Mouse (Mus musculus) heart, adult 2 months (tissue): Measurements from ENCODE around the gene Ccdc9b. TPM values are rescaled to one million over a fixed set of nuclear protein-coding genes. Genes with fewer than 3 reads are reported as not detected.

Experiments used
- DNase-seq, 2 experiments: peaks; one replicate each; pipeline ENCODE4 v3.0.0; 2021
- H3K27ac ChIP-seq: fragments of 200-600 bp; 2 replicates; pipeline ENCODE4 v1.8.1; 2022
- H3K27me3 ChIP-seq: fragments of 200-500 bp; 2 replicates; pipeline ENCODE4 v1.6.1; 2012; ENCODE audit warnings: mild to moderate bottlenecking, low read length, inconsistent platforms, mixed read lengths; ENCODE audit not compliant: control insufficient read depth, insufficient read depth
- H3K36me3 ChIP-seq: fragments of 200-500 bp; 2 replicates; pipeline ENCODE4 v1.6.1; 2012; ENCODE audit warnings: low read length, inconsistent platforms; ENCODE audit not compliant: control insufficient read depth, insufficient read depth
- H3K4me1 ChIP-seq: fragments of 200-500 bp; 2 replicates; pipeline ENCODE4 v1.6.1; 2011; ENCODE audit warnings: low read length; ENCODE audit not compliant: control insufficient read depth, insufficient read depth
- H3K4me3 ChIP-seq: fragments of 200-600 bp; 2 replicates; pipeline ENCODE4 v1.8.1; 2022
- H3K79me2 ChIP-seq: fragments of 200-500 bp; replicated peaks from 2 replicates; pipeline ENCODE4 v1.6.1; 2012; ENCODE audit warnings: mild to moderate bottlenecking, inconsistent platforms, low read length, moderate library complexity, mixed read lengths; ENCODE audit not compliant: control insufficient read depth, insufficient read depth
- H3K9ac ChIP-seq: fragments of 200-500 bp; 2 replicates; pipeline ENCODE4 v1.6.1; 2012; ENCODE audit warnings: low read depth, mild to moderate bottlenecking, control low read depth, inconsistent platforms, low read length, mixed read lengths
- CTCF ChIP-seq: fragments of 200-600 bp; IDR thresholded peaks from 2 replicates; pipeline ENCODE4 v1.8.1; 2022; ENCODE audit warnings: antibody characterized with exemption, mild to moderate bottlenecking, moderate library complexity
- EP300 ChIP-seq: fragments of 200-500 bp; IDR thresholded peaks from 2 replicates; pipeline ENCODE4 v1.6.1; 2011; ENCODE audit warnings: low read depth, low read length, control low read depth; ENCODE audit not compliant: insufficient read depth
- POLR2A ChIP-seq: fragments of 200-500 bp; IDR thresholded peaks from 2 replicates; pipeline ENCODE4 v1.6.1; 2011; ENCODE audit warnings: mild to moderate bottlenecking, low read depth, low read length, control low read depth; ENCODE audit not compliant: insufficient read depth
- WGBS: fragments of 180-500 bp; shearing (Covaris S2); methylation state at CpG from one replicate; pipeline ENCODE4 v1.1.7; 2018; 5-methylcytosine and 5-hydroxymethylcytosine counted together
- intact Hi-C: fragments of 180-260 bp; cut with DNase I; formaldehyde crosslinking; loops from one replicate; pipeline ENCODE4 v1.15.1; 2025
- polyA plus RNA-seq: library from polyadenylated mRNA; depleted of rRNA; stranded (reverse); fragments of >200 nt; gene quantifications from 2 replicates; pipeline ENCODE4 v1.2.3, GENCODE M21; 2012
- total RNA-seq, 2 experiments: library from RNA; stranded (reverse); gene quantifications; 2 replicates each; pipeline ENCODE4 v1.2.3; 2021

Gene Ccdc9b
- total and polyA plus RNA-seq, 3 experiments = 15.1 to 26.4 (median 24.3) TPM

DNA sequence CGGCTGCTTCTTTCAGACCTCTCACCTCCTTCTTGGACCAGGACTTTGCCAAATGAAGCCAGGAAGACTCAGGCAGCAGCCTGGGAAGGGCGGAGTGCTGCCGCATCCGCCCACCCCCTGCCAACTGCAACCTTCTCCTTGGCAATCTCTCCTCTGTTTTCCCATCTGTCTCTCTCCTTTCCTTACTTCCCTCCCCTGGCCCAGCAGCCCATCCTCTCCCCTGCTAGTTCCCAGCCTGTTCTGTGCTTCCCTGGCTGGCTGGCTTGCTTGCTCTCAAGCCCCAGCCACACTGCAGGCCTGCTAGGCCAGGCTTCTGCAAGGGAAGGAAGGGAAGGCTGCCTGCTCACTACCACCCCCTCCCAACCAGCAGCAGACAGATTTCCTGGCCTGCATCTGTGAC is 13.4 kb upstream of the Ccdc9b start:
- 49% methylated on average over 4 of the region's 4 CpGs for WGBS
- H3K36me3 ChIP-seq = no peaks in the 10 kb centered on the region
- H3K79me2 ChIP-seq = no peaks in the 10 kb centered on the region
- no peak overlapping the region for H3K9ac ChIP-seq
- H3K27me3 ChIP-seq = no peaks in the 10 kb centered on the region
- intact Hi-C loops = no loop called here
- peak overlapping the region; percentile 38 for H3K27ac ChIP-seq
- no peak for TF ChIP-seq EP300
- TF ChIP-seq CTCF = no peak
- no peak for TF ChIP-seq POLR2A
- DNase-seq = no peak
- H3K4me3 ChIP-seq = no peak overlapping the region
- peaks cover 2% of the 10 kb centered on the region; the same call in 1 of the 2 replicates for H3K4me1 ChIP-seq

DNA sequence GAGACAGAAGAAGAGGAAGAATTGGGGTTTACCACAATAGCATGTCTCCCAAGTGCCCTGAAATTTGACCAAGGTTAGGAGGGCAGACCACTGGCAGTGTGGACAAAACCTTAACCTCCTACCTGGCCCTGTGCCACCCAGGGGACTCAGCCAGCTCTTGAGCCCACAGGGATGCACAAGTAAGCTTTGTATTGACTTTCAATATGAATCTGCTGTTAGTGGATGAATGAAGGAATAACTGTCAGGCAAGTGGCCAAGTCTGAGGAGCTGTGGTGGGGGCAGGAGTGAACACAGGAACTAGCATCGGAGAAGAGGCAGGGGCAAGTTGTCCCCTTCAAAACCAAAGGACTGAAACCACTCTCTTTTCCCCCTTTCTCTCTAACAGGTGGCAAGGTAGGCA is 12.9 kb upstream of the Ccdc9b start:
- intact Hi-C loops = no loop called here
- Histone ChIP-seq H3K9ac (no peak overlapping the region), H3K4me1 (peaks cover 2% of the 10 kb centered on the region; the same call in 1 of the 2 replicates), H3K4me3 (no peak overlapping the region), H3K79me2 (no peaks in the 10 kb centered on the region), H3K36me3 (no peaks in the 10 kb centered on the region), H3K27me3 (no peaks in the 10 kb centered on the region), H3K27ac (no peak overlapping the region)
- TF ChIP-seq EP300 (no peak), CTCF (no peak), POLR2A (no peak)
- 24% methylated on average over 1 of the region's 1 CpGs for WGBS
- no peak for DNase-seq

DNA sequence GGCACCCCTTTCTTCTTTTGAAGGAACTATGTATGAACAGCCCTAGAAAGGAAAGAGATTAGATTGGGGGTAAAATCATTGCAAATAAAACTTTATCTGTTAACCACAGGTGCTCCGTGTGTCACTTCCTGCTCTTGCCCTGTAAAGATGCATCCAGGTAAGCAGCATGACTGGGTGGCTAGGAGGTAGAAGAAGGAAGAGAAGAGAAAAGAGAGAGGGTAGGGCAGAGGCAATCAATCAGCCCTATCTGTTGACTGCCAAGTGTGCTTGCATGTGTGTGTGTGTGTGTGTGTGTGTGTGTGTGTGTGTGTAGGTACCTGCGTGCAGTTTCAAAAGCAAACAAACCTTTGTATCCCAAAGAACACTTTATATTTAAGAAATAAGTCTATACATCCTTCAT is 12.1 kb upstream of the Ccdc9b start:
- TF ChIP-seq EP300 = no peak
- no peak for TF ChIP-seq POLR2A
- no peak for TF ChIP-seq CTCF
- H3K9ac ChIP-seq = no peak overlapping the region
- H3K4me1 ChIP-seq = peaks cover 2% of the 10 kb centered on the region; the same call in 1 of the 2 replicates
- H3K79me2 ChIP-seq = no peaks in the 10 kb centered on the region
- no peaks in the 10 kb centered on the region for H3K27me3 ChIP-seq
- no peak for DNase-seq
- no peaks in the 10 kb centered on the region for H3K36me3 ChIP-seq
- H3K27ac ChIP-seq = no peak overlapping the region
- intact Hi-C loops = no loop called here
- H3K4me3 ChIP-seq = no peak overlapping the region
- WGBS = 81% methylated on average over 2 of the region's 2 CpGs

DNA sequence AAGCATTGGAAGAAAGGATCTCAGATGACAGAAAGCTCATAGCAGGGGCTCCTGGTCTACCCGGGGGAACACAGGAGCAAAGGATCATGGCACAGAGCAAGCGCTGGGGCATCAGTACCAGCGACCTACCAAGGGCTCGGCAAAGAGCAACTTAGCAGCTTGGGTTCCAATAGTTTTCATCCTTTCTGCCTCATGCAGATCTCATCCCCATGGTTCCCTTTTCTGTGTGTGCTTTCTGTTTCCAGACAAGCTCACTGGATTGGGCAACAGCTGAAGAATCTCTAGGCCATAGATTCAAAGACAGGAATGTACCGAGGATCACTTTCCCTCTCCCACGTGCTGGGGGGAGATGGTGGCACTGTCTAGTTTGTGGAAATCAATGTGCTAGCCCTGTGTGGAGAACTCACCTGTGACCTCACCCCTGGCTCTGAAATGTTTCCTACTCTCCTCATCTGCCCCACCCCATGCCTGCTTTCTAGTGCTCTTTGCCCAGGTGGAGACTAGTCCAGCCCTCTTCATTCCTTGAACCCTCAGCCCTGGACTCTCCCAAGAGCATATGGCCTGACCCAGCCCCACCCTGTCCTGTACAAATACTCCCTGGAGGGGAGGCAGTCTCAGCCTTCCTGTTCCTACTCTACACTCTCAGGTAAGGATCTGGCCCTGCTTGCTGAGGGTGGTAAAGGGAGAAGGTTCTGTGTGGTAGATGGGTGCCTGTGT is 9.9 kb upstream of the Ccdc9b start, which contains the start of gene Phgr1:
Gene Phgr1 (plus strand): TSS at position 612 of the 717 bp plus-strand sequence.
- DNase-seq = no peak
- peaks cover 2% of the 10 kb centered on the region; the same call in 1 of the 2 replicates for H3K4me1 ChIP-seq
- H3K9ac ChIP-seq = no peak within 1 kb of the TSS
- intact Hi-C loops = no loop called here
- no peak for TF ChIP-seq POLR2A
- no peak for TF ChIP-seq CTCF
- no peak for TF ChIP-seq EP300
- no peak within 1 kb of the TSS for H3K4me3 ChIP-seq
- H3K27ac ChIP-seq = no peak within 1 kb of the TSS
- H3K36me3 ChIP-seq = no peaks in the 10 kb centered on the region
- WGBS = 79% methylated on average over 6 of the region's 6 CpGs
- H3K79me2 ChIP-seq = no peaks in the 10 kb centered on the region
- H3K27me3 ChIP-seq = no peaks in the 10 kb centered on the region

DNA sequence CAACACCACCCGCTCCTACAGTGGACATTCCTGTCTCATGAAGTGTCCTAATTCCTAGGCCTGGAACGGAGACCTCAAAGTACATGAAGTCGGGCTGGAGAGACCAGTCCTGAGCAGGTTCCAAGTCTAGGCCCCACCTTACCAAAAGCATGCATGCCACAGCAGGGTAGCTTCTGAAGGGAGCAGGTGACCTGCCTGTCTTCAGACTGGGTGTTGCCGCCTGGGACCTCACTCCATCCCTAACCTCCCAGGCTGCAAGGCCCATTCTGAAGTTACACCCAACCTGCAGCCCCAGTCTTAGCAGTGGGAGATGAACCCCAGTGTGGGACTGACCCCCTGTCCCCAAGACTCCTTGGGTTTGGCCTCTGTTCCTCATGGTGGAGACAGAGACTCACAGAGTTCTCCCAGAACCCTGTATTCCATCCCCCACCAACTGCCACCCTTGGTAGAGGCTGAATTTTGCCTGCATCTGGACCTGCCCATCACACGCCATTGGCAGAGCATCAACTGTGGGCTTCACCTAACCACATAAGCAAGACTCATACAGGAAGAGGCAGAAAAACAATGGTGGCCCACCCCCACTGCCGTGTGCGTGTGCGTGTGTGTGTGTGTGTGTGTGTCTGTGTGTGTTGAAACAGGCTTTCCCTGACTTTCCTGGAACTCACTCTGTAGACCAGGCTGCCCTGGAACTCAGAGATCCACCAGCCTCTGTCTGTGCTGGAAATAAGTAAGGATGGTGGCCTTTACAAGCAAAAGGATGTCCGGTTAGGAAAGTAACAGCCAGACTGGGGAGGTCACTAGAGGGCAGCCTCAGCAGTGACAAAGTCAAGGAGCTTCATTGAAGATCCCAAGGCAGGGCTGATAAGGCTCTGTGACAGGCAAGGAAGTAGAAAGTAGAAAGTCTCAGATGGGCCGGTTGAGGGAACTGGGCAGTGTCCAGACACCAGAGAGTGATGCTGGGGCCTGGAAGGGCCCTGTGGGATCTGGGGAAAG is 3.9 kb upstream of the Ccdc9b start:
- no peaks in the 10 kb centered on the region for H3K36me3 ChIP-seq
- no peak for DNase-seq
- peak; percentile 33 for TF ChIP-seq CTCF
- no peak for TF ChIP-seq EP300
- no peak overlapping the region for H3K9ac ChIP-seq
- intact Hi-C loops = loop anchor here (10.0 kb wide), 1 partner anchor 418 kb away; no protein-coding TSS in a partner anchor
- H3K27me3 ChIP-seq = no peaks in the 10 kb centered on the region
- H3K4me1 ChIP-seq = peaks cover 12% of the 10 kb centered on the region
- WGBS = 62% methylated on average over 10 of the region's 10 CpGs
- no peak overlapping the region for H3K4me3 ChIP-seq
- no peaks in the 10 kb centered on the region for H3K79me2 ChIP-seq
- H3K27ac ChIP-seq = no peak overlapping the region

DNA sequence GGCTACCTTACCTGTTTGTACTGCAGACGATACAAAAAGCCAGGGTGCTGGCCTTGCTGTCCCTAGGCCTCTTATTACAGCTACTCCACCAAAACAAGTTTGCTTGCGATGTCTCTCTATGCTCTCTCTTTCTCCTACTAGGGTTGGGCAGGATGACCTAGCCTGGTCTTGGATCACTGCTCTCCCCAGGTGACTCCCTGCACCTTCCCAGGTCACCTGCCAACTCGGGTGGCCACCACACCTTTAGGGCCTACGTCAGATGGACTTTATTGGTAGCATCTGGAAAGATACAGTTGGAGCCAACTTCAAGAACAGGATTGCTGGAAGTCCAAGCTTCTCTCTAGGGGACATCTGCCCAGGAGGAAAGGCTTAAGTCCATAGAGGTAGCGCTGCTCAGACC is 2.4 kb upstream of the Ccdc9b start:
- H3K4me1 ChIP-seq = peaks cover 19% of the 10 kb centered on the region
- H3K27ac ChIP-seq = no peak overlapping the region
- no peak for TF ChIP-seq EP300
- peak; percentile 14; the same call in 1 of the 2 replicates for TF ChIP-seq CTCF
- 84% methylated on average over 5 of the region's 5 CpGs for WGBS
- H3K9ac ChIP-seq = no peak overlapping the region
- no peak overlapping the region for H3K4me3 ChIP-seq
- intact Hi-C loops = loop anchor here (2.0 to 10.0 kb wide), 3 partner anchors 97 to 420 kb away; partner anchors contain the start of gene Ivd
- no peak for DNase-seq
- H3K79me2 ChIP-seq = no peaks in the 10 kb centered on the region
- peaks cover 3% of the 10 kb centered on the region; the same call in 1 of the 2 replicates for H3K36me3 ChIP-seq
- H3K27me3 ChIP-seq = no peaks in the 10 kb centered on the region
